Mouse (Mus musculus) neural tube, postnatal 0 days (tissue): ENCODE data around the gene Smarcd1. TPM values are rescaled to one million over a fixed set of nuclear protein-coding genes. Genes with fewer than 3 reads are reported as not detected.

Source experiments
- polyA plus RNA-seq: library from polyadenylated mRNA; unstranded; fragments of >200 nt; fragmentation: Nextera tagmentation; extraction: Ambion mirVana; gene quantifications from 2 replicates; pipeline ENCODE4 v1.2.1, GENCODE M21; 2015

The Smarcd1 gene
- 70.2 and 74.3 TPM in 2 replicates for polyA plus RNA-seq

GRCm38 (mm10) chr15:99701999-99702900 is at the start of gene Smarcd1:
TSS of gene Smarcd1 (plus strand) at chr15:99702129.

DNA sequence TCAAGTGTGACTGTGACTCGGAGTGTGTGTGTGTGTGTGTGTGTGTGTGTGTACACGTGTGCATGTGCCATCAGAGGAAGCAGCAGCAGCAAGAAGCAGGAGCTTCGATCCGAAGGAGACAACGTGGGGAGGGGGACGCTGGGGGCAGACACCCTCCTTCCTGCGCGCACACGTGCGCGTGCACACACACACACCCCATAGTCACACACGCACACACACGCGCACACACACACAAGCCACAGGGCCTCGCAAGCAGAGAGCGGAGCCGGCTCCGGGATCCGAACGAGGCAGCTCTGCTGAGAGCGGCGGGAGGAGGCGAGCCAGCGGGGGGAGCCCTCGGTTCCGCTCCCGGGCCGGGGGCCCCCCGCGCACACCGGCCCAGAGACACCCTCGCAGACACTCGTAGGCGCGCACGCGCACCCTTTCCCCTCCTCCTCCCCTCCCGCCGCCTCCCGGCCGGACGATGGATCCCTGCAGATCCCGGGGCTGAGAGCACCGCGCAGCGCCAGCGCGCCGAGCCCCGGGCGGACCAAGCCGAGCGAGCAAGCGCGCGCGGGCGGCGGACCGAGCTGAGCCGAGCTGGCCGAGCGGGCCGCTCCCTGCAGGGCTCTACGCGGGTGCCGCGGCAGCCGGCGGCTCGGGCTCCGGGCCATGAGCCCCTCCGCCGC is 31.6 kb upstream of the Smarcd1 start, which contains the start of gene Asic1:
Gene Asic1 (plus strand): TSS at position 215 of the 668 bp plus-strand sequence.

DNA sequence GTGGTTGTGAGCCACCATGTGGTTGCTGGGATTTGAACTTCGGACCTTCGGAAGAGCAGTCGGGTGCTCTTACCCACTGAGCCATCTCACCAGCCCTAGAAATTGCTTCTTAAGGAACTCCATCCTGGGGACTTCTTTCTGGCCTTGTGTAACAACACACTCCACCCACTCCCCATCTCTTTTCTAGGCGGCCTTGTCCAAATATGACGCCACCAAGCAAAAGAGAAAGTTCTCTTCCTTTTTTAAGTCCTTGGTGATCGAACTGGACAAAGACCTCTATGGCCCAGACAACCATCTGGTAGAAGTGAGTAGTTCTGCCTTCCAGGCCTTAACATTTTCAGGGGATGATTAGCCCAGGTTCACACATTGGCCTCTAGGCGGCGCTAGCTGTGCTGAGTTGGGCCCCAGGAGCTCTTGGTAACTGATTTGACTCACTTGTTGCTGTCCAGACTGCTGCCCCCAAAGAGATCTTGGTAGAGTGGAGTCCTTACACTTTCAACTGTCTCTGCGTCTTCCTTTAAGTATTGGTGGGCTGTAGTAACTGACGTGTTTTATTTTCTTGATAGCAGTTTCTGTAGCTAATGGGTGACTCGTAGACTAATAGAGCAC is 3.6 kb downstream of the Smarcd1 start, which contains the start of gene Gm17349:
Gene Gm17349 (minus strand): TSS at position 51 of the 609 bp plus-strand sequence.

GRCm38 (mm10) chr15:99717386-99718334 is 15.7 kb downstream of the Smarcd1 start, which contains the start of gene Gpd1:
TSS of gene Gpd1 (plus strand) at chr15:99717515.

DNA sequence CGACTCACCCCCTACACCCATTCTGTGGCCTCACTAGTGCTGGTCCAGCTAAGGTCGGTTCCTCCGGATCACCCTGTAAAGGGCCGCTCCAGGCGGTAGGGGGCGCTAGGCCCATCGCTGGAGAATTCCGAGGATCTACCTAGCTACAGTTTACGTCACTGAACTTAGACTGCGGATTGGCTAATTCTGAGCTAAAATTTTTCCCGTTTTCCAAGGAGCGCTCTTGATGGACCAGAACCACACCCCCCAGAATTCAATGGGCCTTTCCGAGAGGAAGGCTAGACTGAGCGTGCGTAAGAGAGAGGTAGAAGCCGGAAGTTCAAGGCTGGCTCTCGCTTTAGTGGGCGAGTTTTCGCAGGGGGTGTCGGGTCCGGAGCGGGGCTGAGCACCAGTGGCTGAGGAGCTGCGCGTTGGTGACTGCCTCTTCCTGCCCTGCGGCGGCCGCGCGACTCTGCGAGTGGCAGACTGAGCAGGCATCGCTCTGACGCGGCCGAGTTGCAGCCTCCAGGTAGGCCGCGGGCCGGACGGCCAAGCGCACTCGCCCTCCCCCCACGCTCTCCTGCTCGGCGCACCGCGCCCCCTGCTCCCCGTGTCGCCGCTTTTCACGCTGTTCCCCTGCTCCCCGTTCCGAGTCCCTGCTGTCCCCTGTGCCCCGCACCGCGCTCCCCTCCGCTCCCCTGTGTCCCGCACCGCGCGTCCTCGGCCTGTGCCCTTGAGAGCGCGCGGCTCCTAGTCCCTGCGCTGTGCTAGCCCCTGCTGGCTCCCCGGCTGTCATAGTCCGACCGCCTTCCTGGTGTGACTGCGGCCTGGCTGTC is 23.6 kb downstream of the Smarcd1 start, which contains the start of gene Cox14:
Gene Cox14 (plus strand): TSS at position 278 of the 815 bp plus-strand sequence.

Other genes with a start within 250 kb of the Smarcd1 start
- gene Nckap5l, start 244.4 kb upstream of the Smarcd1 start, polyA plus RNA-seq = 11.6 and 12.3 TPM in 2 replicates
- gene Bcdin3d, start 227.4 kb upstream of the Smarcd1 start, polyA plus RNA-seq = 15.1 TPM in 2 replicates
- 68.2 and 77.4 TPM in 2 replicates for gene Faim2, start 174.0 kb upstream of the Smarcd1 start, polyA plus RNA-seq
- gene Aqp2, start 123.1 kb upstream of the Smarcd1 start, polyA plus RNA-seq = not detected in 2 replicates
- 1.2 and 1.6 TPM in 2 replicates for gene Aqp5, start 111.3 kb upstream of the Smarcd1 start, polyA plus RNA-seq
- 0.40 and 0.45 TPM in 2 replicates for gene Aqp6, start 100.7 kb upstream of the Smarcd1 start, polyA plus RNA-seq
- 32.7 and 34.8 TPM in 2 replicates for gene Racgap1, start 50.5 kb upstream of the Smarcd1 start, polyA plus RNA-seq
- 53.5 and 64.6 TPM in 2 replicates for gene Asic1, start 31.8 kb upstream of the Smarcd1 start, polyA plus RNA-seq
- not detected in 2 replicates for gene Gm17349, start 3.4 kb downstream of the Smarcd1 start, polyA plus RNA-seq
- gene Gpd1, start 15.4 kb downstream of the Smarcd1 start, polyA plus RNA-seq = 6.2 and 6.8 TPM in 2 replicates
- gene Cox14, start 23.5 kb downstream of the Smarcd1 start, polyA plus RNA-seq = 236 TPM in 2 replicates
- 82.5 and 84.5 TPM in 2 replicates for gene Cers5, start 70.8 kb downstream of the Smarcd1 start, polyA plus RNA-seq
- 12.3 and 13.9 TPM in 2 replicates for gene Lima1, start 173.3 kb downstream of the Smarcd1 start, polyA plus RNA-seq